Mouse (Mus musculus) embryonic stem cell, embryonic (primary cell): Measurements from ENCODE around the gene Rai1.

Experiments
- CTCF ChIA-PET, 4 experiments: fragments of 300-600 bp in 2 of 4; fragments of 350-600 bp in 2 of 4; sonication (Branson Sonifier 250); formaldehyde crosslinking; loops; one replicate each; lab custom pipeline; 2022; ENCODE audit warnings: inconsistent platforms in 2 of 4; lab: Charles Lee
- POLR2A ChIA-PET, 4 experiments: fragments of 300-600 bp in 2 of 4; fragments of 350-600 bp in 2 of 4; sonication (Branson Sonifier 250); formaldehyde crosslinking; loops; one replicate each; lab custom pipeline; 2022; ENCODE audit warnings: antibody characterized with exemption in 4 of 4, inconsistent platforms in 1 of 4; lab: Charles Lee

The Rai1 gene

GRCm38 (mm10) chr11:60247753-60248550, 143.1 kb downstream of the Rai1 start:
- ChIA-PET CTCF (interaction anchor here (0.5 to 1.4 kb wide), 12 partner anchors 19 to 164 kb away, joined by 3 to 8 read pairs (median 3); no protein-coding TSS in a partner anchor), POLR2A (interaction anchor here (0.8 to 2.3 kb wide), 16 partner anchors 9 to 290 kb away, joined by 3 to 7 read pairs (median 3); partner anchors contain the start of gene Rai1 (in 1 of the 4))
